Mouse (Mus musculus) embryonic facial prominence, embryonic 12.5 days (tissue): ENCODE results near the gene Atf7ip. TPM values are rescaled to one million over a fixed set of nuclear protein-coding genes. Genes with fewer than 3 reads are reported as not detected.
"Not testable (repeated sequence)": the region's sequence is repeated elsewhere in the genome, so short reads cannot be mapped to it uniquely, and the experiment has no call there.

Source experiments
- ATAC-seq: fragments of 200-750 bp; cut with Nextera tagmentation; 2 replicates; pipeline ENCODE4 v1.8.0; 2017; ENCODE audit not compliant: insufficient number of reproducible peaks, insufficient read depth, low FRiP score, low TSS enrichment
- H3K27ac ChIP-seq: fragments of 300-500 bp; sonication (generic); 2 replicates; pipeline ENCODE4 v1.5.1; 2016; ENCODE audit warnings: mild to moderate bottlenecking
- H3K27me3 ChIP-seq: fragments of 300-500 bp; sonication (generic); 2 replicates; pipeline ENCODE4 v1.6.1; 2016; ENCODE audit warnings: mild to moderate bottlenecking, moderate library complexity
- H3K36me3 ChIP-seq: fragments of 300-500 bp; sonication (generic); 2 replicates; pipeline ENCODE4 v1.6.1; 2016; ENCODE audit warnings: mild to moderate bottlenecking
- H3K4me1 ChIP-seq: fragments of 300-500 bp; sonication (generic); 2 replicates; pipeline ENCODE4 v1.6.1; 2016
- H3K4me2 ChIP-seq: fragments of 300-500 bp; sonication (generic); replicated peaks from 2 replicates; pipeline ENCODE4 v1.6.1; 2016; ENCODE audit warnings: mild to moderate bottlenecking, moderate library complexity
- H3K4me3 ChIP-seq: fragments of 300-500 bp; sonication (generic); 2 replicates; pipeline ENCODE4 v1.5.1; 2016; ENCODE audit warnings: mild to moderate bottlenecking
- H3K9ac ChIP-seq: fragments of 300-500 bp; sonication (generic); 2 replicates; pipeline ENCODE4 v1.6.1; 2016; ENCODE audit warnings: mild to moderate bottlenecking, moderate library complexity
- H3K9me3 ChIP-seq: fragments of 300-500 bp; sonication (generic); 2 replicates; pipeline ENCODE4 v1.6.1; 2016; ENCODE audit warnings: mild to moderate bottlenecking, moderate library complexity
- WGBS: fragments of 180-500 bp; shearing (Covaris S2); methylation state at CpG from one replicate; pipeline ENCODE4 v1.1.7; 2016; 5-methylcytosine and 5-hydroxymethylcytosine counted together
- polyA plus RNA-seq: library from polyadenylated mRNA; unstranded; fragments of >200 nt; fragmentation: Nextera tagmentation; extraction: Ambion mirVana; gene quantifications from 2 replicates; pipeline ENCODE4 v1.2.1, GENCODE M21; 2016

Atf7ip gene
- 54.8 and 55.1 TPM in 2 replicates for polyA plus RNA-seq

DNA sequence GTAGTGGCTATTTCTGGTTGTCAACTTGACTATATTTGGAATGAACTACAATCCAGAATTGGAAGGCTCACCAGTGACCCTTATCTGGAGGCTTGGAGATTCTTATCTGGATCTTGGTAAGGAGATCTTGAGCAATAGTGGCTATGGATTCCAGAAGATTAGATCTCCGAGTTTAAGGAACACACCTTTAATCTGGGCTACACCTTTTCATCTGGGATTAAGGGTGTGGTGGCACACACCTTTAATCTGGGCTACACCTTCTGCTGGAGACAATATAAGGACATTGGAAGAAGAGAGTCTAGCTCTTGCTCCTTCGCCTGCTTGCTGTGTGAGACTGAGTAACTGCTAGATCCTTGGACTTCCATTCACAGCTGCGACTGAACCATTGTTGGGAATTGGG is at the start of gene Atf7ip:
Gene Atf7ip (plus strand): TSS at position 301 of the 400 bp plus-strand sequence.
- H3K36me3 ChIP-seq, H3K27me3 ChIP-seq, H3K27ac ChIP-seq, H3K4me3 ChIP-seq, H3K4me1 ChIP-seq, ATAC-seq, H3K9ac ChIP-seq, H3K9me3 ChIP-seq, H3K4me2 ChIP-seq: not testable (repeated sequence)
- WGBS = 86% methylated on average over 3 of the region's 3 CpGs

DNA sequence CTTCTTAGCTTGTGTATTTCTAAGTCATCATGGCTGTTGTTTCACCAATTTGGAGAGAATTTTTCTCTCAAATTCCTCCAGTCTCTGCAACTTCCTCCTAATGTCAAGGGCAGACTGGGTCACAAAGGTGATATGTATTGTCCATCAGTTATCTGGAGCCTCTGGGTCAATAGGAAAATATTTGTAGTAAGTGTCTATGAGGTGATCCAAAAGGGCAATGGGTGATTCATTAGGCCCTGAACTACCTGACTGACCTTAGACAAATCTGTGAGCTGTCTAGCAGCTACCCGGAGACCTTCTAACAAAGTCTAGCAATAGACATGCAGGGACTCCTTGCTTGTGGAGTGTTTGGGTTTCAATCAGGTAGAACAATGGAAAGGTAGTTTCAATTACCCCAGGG is 49.7 kb upstream of the Atf7ip start:
- Histone ChIP-seq H3K4me1 (no peaks in the 10 kb centered on the region), H3K27ac (no peak overlapping the region), H3K27me3 (no peaks in the 10 kb centered on the region), H3K9ac (no peak overlapping the region), H3K9me3 (no peaks in the 10 kb centered on the region), H3K4me2 (no peak overlapping the region), H3K4me3 (no peak overlapping the region), H3K36me3 (no peaks in the 10 kb centered on the region)
- WGBS = 93% methylated on average over 1 of the region's 1 CpGs
- ATAC-seq = no peak

DNA sequence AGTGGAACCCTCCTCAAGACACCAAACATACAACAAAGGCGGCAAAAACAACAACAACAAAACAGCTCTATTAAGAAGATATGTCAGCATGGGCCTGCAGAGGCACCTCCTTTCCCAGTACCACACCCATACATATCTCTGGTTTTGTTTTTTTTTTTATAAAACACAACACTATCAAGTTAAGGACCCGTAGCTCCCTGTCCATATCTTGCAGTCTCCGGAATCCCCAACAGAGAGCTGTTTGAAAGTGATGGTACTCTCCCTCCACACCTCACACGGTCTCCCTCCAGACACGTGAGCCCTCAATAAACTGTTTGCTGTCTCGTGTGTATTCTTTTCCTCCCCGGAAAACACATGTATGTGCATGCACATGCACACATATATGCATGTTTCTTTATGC is 46.8 kb upstream of the Atf7ip start:
- Histone ChIP-seq H3K27me3 (no peaks in the 10 kb centered on the region), H3K36me3 (no peaks in the 10 kb centered on the region), H3K9me3 (no peaks in the 10 kb centered on the region), H3K4me1 (peaks cover 2% of the 10 kb centered on the region; the same call in 1 of the 2 replicates), H3K9ac (no peak overlapping the region), H3K27ac (no peak overlapping the region), H3K4me2 (no peak overlapping the region), H3K4me3 (no peak overlapping the region)
- ATAC-seq = no peak
- 79% methylated on average over 7 of the region's 7 CpGs for WGBS

DNA sequence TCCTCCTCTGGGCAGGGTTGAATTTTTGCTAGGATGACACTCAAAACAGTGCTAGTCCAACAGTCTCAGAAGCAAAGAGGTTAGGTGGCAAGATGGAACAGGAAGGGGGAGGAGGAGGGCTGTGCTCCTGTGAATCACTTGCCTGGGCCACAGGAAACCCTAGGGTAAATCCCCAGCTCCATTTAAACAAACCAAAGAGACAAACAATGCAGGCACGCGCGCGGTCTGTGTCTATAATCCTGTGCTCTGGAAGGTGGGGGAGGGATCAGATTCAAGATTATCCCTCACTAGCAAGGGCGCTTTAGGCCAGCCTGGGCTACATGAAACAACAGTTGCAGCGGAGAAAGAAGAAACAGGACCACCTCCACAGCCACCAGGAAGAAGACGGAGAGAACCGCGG is 42.5 kb upstream of the Atf7ip start:
- ATAC-seq = no peak
- H3K4me2 ChIP-seq = no peak overlapping the region
- no peaks in the 10 kb centered on the region for H3K36me3 ChIP-seq
- H3K27me3 ChIP-seq = no peaks in the 10 kb centered on the region
- peaks cover 5% of the 10 kb centered on the region; the same call in 1 of the 2 replicates for H3K4me1 ChIP-seq
- no peak overlapping the region for H3K4me3 ChIP-seq
- H3K27ac ChIP-seq = no peak overlapping the region
- no peak overlapping the region for H3K9ac ChIP-seq
- H3K9me3 ChIP-seq = no peaks in the 10 kb centered on the region
- WGBS = 66% methylated on average over 9 of the region's 9 CpGs

DNA sequence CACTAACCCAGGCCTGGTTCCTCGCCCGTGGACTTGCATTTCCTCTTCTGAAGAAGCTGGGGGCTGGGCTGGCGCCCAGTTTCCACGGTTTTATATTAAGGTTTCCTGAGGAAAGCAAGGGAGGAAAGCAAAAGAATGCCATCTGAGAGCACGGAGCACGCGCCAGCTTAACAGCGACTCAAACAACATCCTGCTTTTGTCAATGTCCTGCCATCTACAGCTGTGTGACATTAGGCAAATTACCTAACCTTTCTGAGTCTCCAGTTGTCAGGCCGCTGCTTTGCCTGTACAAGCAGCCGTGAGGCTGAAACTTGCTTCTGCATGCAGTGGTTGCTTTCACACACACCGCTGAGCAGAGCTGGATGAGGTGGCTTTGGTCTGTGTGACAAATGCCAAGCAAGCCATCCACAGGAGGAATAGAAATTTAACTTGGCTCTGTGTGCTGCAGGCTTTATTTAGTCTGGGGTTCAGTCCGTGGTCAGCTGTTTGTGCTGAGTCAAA is 41.8 kb upstream of the Atf7ip start:
- no peak overlapping the region for H3K4me2 ChIP-seq
- H3K27ac ChIP-seq = peak overlapping the region; percentile 64
- ATAC-seq = no peak
- H3K27me3 ChIP-seq = no peaks in the 10 kb centered on the region
- no peak overlapping the region for H3K9ac ChIP-seq
- H3K4me1 ChIP-seq = peaks cover 9% of the 10 kb centered on the region; the same call in 1 of the 2 replicates
- no peak overlapping the region for H3K4me3 ChIP-seq
- H3K9me3 ChIP-seq = no peaks in the 10 kb centered on the region
- WGBS = 51% methylated on average over 12 of the region's 12 CpGs
- H3K36me3 ChIP-seq = no peaks in the 10 kb centered on the region

DNA sequence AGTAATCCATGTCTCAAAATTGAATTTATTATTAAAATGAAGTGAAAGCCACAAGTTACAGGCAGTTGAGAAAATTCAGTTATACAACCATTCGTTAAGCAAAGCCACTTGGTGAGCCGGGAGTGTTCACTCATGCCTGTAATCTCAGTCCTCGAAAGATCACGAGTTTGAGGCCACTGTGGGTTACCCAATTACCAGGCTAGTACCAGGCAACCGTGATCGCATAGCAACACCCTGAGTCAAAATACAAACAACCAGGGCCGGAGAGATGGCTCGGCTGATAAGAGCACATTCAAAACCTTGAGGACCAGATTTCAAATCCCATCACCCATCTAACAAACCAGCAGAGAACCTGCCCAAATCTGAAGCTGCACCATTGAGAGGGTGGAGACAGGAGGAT is 40.9 kb upstream of the Atf7ip start:
- peaks cover 13% of the 10 kb centered on the region; the same call in 1 of the 2 replicates for H3K4me1 ChIP-seq
- H3K27me3 ChIP-seq = no peaks in the 10 kb centered on the region
- H3K9ac ChIP-seq = no peak overlapping the region
- H3K36me3 ChIP-seq = no peaks in the 10 kb centered on the region
- no peak overlapping the region for H3K4me3 ChIP-seq
- no peak overlapping the region for H3K4me2 ChIP-seq
- H3K9me3 ChIP-seq = no peaks in the 10 kb centered on the region
- no peak for ATAC-seq
- H3K27ac ChIP-seq = peak overlapping the region; percentile 64; the same call in 1 of the 2 replicates
- WGBS = 86% methylated on average over 8 of the region's 8 CpGs

DNA sequence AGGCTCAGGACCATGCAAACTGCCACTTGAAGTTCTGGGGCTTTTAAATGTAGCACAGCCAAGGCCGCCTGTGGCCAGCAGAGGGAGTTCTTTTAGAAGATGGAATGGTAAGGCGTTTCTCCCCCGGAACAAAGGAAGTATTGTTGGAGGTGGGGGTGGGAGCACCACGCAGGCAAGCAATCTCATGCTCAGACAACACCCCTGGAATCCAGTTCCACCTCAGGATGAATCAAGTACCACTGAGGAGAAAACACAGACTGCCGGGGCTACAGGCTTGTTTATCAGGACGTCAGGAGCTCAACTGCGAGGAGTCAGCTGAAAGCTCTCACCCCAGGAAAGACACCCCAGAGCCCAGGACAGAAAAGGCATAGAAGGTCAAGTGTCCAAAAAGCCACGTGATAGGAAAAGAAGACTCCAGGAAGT is 40.0 kb upstream of the Atf7ip start:
- H3K36me3 ChIP-seq = no peaks in the 10 kb centered on the region
- H3K4me1 ChIP-seq = peaks cover 13% of the 10 kb centered on the region; the same call in 1 of the 2 replicates
- no peaks in the 10 kb centered on the region for H3K9me3 ChIP-seq
- no peaks in the 10 kb centered on the region for H3K27me3 ChIP-seq
- no peak overlapping the region for H3K4me2 ChIP-seq
- no peak overlapping the region for H3K9ac ChIP-seq
- ATAC-seq = no peak
- H3K4me3 ChIP-seq = no peak overlapping the region
- 24% methylated on average over 8 of the region's 8 CpGs for WGBS
- peak overlapping the region; percentile 79 for H3K27ac ChIP-seq

DNA sequence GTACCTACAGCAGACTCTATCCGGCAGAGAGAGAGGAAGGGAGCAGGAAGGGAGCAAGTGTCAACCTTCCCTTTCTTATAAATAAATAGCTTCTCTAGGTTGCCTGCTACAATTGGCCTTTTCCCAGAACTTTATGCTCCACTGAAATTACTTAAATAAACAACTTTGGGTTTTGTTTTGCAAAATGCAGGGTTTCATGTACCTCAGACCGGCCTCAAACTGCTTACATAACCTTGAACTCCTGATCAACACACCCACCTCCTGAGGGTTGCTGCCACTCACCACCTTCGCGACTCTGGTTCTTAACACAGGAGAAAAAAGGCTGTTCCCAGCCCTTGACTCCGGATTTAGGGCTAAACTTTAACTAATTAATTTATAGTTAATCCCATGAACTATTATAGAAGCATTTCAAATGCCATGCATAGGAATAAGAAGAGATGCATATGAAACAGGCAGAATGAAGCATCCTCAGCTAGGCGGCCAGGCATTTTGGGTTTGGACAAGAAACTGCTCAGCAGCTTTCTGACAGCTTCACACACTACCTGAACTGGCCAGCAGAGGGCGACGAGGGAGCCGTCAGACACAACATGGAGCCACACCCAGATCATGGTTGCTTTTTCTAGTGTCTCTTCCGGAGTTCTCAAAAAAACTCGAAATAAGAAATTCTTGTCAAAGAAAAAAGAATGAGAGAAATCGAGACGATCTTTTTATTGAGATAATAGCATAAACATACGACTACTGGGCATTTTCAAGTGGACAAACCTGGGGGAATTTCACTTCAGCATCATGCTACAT is 38.8 kb upstream of the Atf7ip start:
- Histone ChIP-seq H3K4me2 (no peak overlapping the region), H3K27me3 (no peaks in the 10 kb centered on the region), H3K4me3 (no peak overlapping the region), H3K27ac (peak overlapping the region; percentile 97), H3K36me3 (no peaks in the 10 kb centered on the region), H3K4me1 (peaks cover 13% of the 10 kb centered on the region; the same call in 1 of the 2 replicates), H3K9ac (no peak overlapping the region), H3K9me3 (no peaks in the 10 kb centered on the region)
- ATAC-seq = no peak
- 47% methylated on average over 14 of the region's 14 CpGs for WGBS

DNA sequence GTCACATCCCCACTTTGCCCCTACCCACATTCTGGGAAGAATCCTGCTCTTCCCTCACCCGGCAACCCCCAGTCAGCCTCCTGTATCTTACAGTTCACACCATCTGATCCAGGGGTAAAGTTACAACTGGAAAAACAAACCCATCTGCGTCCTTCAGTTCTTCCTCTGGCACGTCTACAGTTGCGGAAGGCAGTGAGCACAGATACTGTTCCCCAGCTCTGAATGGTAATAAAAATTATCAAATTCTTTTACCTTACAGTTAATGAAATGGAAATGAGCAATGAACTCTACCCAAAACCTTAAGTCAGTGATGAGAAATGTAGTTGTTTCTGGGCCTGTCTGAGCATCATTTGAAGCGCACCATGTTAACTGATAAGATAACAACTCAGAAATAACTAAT is 38.1 kb upstream of the Atf7ip start:
- H3K27ac ChIP-seq = peak overlapping the region; percentile 97

DNA sequence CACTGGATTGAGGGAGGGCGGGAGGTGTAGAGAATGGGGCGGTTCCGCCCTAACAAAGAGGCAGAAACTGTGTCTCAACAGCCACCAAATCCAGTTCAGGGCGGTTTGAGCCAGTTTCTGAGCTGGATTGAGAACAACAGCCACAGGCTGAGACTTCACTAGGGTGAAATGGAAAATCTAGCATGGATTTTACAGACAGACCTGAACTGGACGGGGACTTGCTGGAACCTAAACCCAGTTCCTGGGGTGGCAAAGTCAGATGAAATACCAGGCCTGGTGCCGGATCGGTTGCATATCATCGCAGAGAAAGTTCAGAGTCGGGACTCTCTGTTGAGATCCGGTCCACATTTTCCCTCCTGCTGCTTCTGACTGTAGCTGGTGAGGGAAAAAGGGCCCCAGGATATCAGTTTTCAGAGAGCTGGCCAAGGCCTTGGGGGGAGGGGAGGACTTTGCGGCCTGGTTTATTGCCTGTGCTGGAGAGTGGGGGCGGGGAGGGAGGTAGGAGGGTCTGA is 37.5 kb upstream of the Atf7ip start:
- no peaks in the 10 kb centered on the region for H3K9me3 ChIP-seq
- no peak overlapping the region for H3K9ac ChIP-seq
- H3K4me3 ChIP-seq = no peak overlapping the region
- H3K4me2 ChIP-seq = no peak overlapping the region
- no peaks in the 10 kb centered on the region for H3K36me3 ChIP-seq
- H3K27ac ChIP-seq = peak overlapping the region; percentile 97
- WGBS = under 1% methylated on average over 12 of the region's 12 CpGs
- no peaks in the 10 kb centered on the region for H3K27me3 ChIP-seq
- ATAC-seq = peak; percentile 87
- H3K4me1 ChIP-seq = peaks cover 13% of the 10 kb centered on the region; the same call in 1 of the 2 replicates

More for the DNA sequence above, 38.1 kb upstream of the Atf7ip start:
- Histone ChIP-seq H3K9ac (no peak overlapping the region), H3K4me3 (no peak overlapping the region), H3K9me3 (no peaks in the 10 kb centered on the region), H3K27me3 (no peaks in the 10 kb centered on the region), H3K4me1 (peaks cover 13% of the 10 kb centered on the region; the same call in 1 of the 2 replicates), H3K4me2 (no peak overlapping the region), H3K36me3 (no peaks in the 10 kb centered on the region)
- no peak for ATAC-seq
- 31% methylated on average over 5 of the region's 5 CpGs for whole genome bisulfite sequencing

DNA sequence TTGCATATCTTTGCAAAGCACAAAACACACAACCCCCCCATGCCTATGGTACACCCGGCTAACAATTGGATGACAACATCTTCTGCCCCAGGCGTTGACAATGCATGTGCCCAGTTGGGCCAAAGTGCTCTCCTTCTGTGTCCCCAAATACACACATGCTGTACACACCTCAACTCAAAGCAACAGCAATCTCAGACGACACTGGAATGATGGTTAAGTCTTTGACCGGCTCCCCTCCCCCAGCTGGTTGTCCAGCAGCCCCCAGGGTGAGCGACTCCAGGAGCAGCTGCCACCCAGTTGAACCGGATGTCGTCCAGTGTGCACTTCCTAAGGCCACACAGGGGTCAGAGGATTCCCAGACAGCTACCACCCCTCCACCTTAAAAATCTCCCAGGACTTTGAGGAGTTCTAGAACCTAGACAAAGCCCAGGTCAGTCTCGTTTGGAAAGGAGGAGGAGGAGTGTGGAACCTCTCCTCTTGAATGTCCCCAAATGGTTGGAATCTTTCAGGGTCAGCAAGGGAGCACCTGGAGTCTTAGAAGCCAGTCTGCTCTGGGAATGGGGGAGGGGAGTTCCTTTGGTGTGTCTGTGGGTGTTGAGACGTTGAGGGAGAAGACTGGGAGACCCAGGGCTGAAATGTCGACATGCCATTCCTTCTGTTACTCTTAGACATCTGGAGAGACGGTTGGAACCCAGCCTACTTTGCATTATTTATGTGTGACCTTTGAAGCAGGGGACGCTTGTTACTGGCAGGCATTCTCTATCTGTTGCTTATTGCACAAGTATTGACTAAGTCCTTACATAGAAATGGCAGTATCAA is 36.8 kb upstream of the Atf7ip start:
- no peak overlapping the region for H3K4me3 ChIP-seq
- 17% methylated on average over 12 of the region's 12 CpGs for WGBS
- no peak; the same call in 1 of the 2 replicates for ATAC-seq

More for the DNA sequence above, 36.8 kb upstream of the Atf7ip start:
- H3K27me3 ChIP-seq = no peaks in the 10 kb centered on the region
- no peak overlapping the region for H3K9ac ChIP-seq
- H3K9me3 ChIP-seq = no peaks in the 10 kb centered on the region
- H3K4me1 ChIP-seq = peaks cover 10% of the 10 kb centered on the region; the same call in 1 of the 2 replicates
- no peaks in the 10 kb centered on the region for H3K36me3 ChIP-seq
- peak overlapping the region; percentile 97 for H3K27ac ChIP-seq
- no peak overlapping the region for H3K4me2 ChIP-seq
